Mouse (Mus musculus): ENCODE results near the gene Tmem164. TPM values are rescaled to one million over a fixed set of nuclear protein-coding genes. Genes with fewer than 3 reads are reported as not detected.

Gene Tmem164
- polyA plus RNA-seq, 1 experiment from 2014 or later: 51.0 TPM

- WGBS: 79% methylated on average over 3 of the region's 3 CpGs
- no peaks in the 10 kb centered on the region for H3K36me3 ChIP-seq (replicated peaks)
- no peak overlapping the region for H3K4me3 ChIP-seq (replicated peaks)
- no peak overlapping the region for H3K27ac ChIP-seq
- H3K9ac ChIP-seq: no peak overlapping the region
- no peaks in the 10 kb centered on the region for H3K4me1 ChIP-seq
- no peaks in the 10 kb centered on the region for H3K9me3 ChIP-seq
- ATAC-seq (ENCODE audit: low FRiP score): no peak
- peaks cover 16% of the 10 kb centered on the region; the same call in 1 of the 2 replicates for H3K27me3 ChIP-seq
- no peak overlapping the region for H3K4me2 ChIP-seq
These were observed 13.7 kb downstream of the Tmem164 start for GRCm38 (mm10) chrX:142694856-142695255.

DNA sequence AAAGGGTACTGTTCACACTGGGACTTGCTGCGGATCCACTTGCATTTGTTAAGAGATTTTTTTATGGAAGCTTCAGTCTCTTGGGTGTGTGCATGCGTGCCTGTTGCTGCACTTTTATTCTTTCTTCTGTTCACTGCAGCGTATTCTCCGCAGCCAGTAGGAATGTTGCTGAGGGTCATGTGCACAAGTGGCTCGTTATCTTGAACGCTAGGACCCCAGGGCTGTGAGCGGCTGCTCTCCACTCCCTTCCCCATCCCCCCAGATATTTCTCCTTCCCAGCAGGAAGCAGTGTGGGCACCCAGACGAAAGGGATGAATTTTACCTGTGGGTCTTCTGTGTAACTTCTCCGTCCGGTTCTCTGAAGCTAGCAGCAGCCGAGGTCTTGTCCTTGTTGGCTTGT is 15.6 kb downstream of the Tmem164 start:
- no peak overlapping the region for H3K4me3 ChIP-seq (replicated peaks)
- peaks cover 16% of the 10 kb centered on the region; the same call in 1 of the 2 replicates for H3K27me3 ChIP-seq
- no peak overlapping the region for H3K27ac ChIP-seq
- ATAC-seq (ENCODE audit: low FRiP score): no peak
- H3K9ac ChIP-seq: no peak overlapping the region
- no peaks in the 10 kb centered on the region for H3K36me3 ChIP-seq (replicated peaks)
- no peaks in the 10 kb centered on the region for H3K4me1 ChIP-seq
- H3K9me3 ChIP-seq: no peaks in the 10 kb centered on the region
- WGBS: 70% methylated on average over 11 of the region's 11 CpGs
- no peak overlapping the region for H3K4me2 ChIP-seq

- Histone ChIP-seq H3K27ac (no peak overlapping the region), H3K27me3 (peaks cover 16% of the 10 kb centered on the region; the same call in 1 of the 2 replicates), H3K4me2 (no peak overlapping the region), H3K9me3 (no peaks in the 10 kb centered on the region), H3K9ac (no peak overlapping the region), H3K36me3 (replicated peaks) (no peaks in the 10 kb centered on the region), H3K4me3 (replicated peaks) (no peak overlapping the region), H3K4me1 (no peaks in the 10 kb centered on the region)
- no peak for ATAC-seq (ENCODE audit: low FRiP score)
- WGBS: 74% methylated on average over 5 of the region's 5 CpGs
These were observed 16.5 kb downstream of the Tmem164 start for GRCm38 (mm10) chrX:142697545-142698204.

DNA sequence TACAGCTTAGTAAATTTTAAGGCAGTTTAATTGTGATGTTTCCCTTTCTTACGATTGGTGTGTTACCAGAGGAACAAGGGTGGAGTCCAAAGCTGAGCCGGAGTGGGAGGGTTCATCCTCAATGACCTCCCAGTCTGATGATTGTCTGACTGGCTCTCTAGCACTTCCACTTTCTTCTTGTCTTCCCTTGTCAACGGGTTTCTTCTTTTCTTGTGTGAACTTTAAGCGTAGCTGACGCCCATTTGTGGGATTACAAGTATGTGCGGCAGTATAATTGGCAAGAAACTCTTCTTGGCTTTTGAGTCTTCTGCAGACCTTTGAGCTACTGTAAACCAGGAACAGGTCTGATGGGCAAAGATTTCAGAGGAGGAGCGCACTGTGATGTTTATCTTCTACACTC is 17.0 kb downstream of the Tmem164 start:
- Histone ChIP-seq H3K4me1 (no peaks in the 10 kb centered on the region), H3K9ac (no peak overlapping the region), H3K4me2 (no peak overlapping the region), H3K4me3 (replicated peaks) (no peak overlapping the region), H3K27ac (no peak overlapping the region), H3K27me3 (peaks cover 16% of the 10 kb centered on the region; the same call in 1 of the 2 replicates), H3K36me3 (replicated peaks) (no peaks in the 10 kb centered on the region), H3K9me3 (no peaks in the 10 kb centered on the region)
- ATAC-seq (ENCODE audit: low FRiP score): no peak
- WGBS: 82% methylated on average over 7 of the region's 7 CpGs

DNA sequence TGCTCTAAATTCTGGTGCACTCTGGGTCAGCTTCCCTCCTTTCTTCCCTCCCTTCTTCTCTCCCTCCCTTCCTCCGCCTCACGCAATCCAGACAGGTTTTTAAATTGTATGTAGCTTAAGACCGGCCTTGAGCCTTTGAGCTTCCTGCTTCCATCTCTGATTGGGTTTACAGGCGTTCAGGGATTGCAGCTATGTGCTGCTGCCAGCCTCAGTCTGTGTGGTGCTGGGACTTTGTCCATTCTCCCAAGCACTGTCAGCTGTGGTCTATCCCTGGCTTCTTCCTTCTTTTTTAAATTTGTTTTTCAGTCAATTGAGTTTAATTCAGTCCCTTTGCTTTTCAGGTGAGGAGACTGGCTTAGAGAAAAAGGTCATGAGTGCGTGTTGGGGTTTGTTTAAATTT is 20.9 kb downstream of the Tmem164 start:
- Histone ChIP-seq H3K36me3 (replicated peaks) (no peaks in the 10 kb centered on the region), H3K4me3 (replicated peaks) (no peak overlapping the region), H3K9me3 (no peaks in the 10 kb centered on the region), H3K4me1 (no peaks in the 10 kb centered on the region), H3K9ac (no peak overlapping the region), H3K27ac (no peak overlapping the region), H3K4me2 (no peak overlapping the region), H3K27me3 (peaks cover 26% of the 10 kb centered on the region)
- 89% methylated on average over 5 of the region's 5 CpGs for WGBS
- ATAC-seq (ENCODE audit: low FRiP score): no peak

- Histone ChIP-seq H3K4me3 (replicated peaks) (no peak overlapping the region), H3K4me1 (no peaks in the 10 kb centered on the region), H3K27me3 (peaks cover 26% of the 10 kb centered on the region), H3K9me3 (no peaks in the 10 kb centered on the region), H3K9ac (no peak overlapping the region), H3K27ac (no peak overlapping the region), H3K4me2 (no peak overlapping the region), H3K36me3 (replicated peaks) (no peaks in the 10 kb centered on the region)
- ATAC-seq (ENCODE audit: low FRiP score): no peak
- 83% methylated on average over 3 of the region's 3 CpGs for WGBS
These were observed 21.4 kb downstream of the Tmem164 start for GRCm38 (mm10) chrX:142702566-142702965.

DNA sequence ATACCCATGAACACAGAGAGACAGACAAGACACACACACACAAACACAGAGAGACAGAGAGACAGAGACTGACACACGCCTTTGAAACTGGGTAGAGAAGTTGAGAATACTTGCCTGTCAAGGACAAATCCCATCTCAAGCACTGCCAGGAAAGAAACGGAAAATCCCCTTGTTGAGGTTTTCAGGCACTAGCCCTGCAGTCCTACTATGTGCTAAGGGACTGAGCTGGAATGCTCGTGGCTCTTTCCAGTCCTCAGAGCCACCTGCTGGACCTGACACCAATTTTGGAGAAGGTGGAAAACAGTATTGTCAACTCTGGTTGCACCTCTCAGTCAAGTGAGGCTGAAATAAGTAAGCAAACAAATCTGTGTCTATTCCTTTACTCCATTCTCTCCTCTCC is 22.7 kb downstream of the Tmem164 start:
- no peaks in the 10 kb centered on the region for H3K9me3 ChIP-seq
- peaks cover 20% of the 10 kb centered on the region for H3K27me3 ChIP-seq
- no peak overlapping the region for H3K9ac ChIP-seq
- 78% methylated on average over 3 of the region's 3 CpGs for WGBS
- H3K36me3 ChIP-seq (replicated peaks): no peaks in the 10 kb centered on the region
- H3K4me2 ChIP-seq: no peak overlapping the region
- no peak for ATAC-seq (ENCODE audit: low FRiP score)
- no peaks in the 10 kb centered on the region for H3K4me1 ChIP-seq
- no peak overlapping the region for H3K4me3 ChIP-seq (replicated peaks)
- H3K27ac ChIP-seq: no peak overlapping the region

DNA sequence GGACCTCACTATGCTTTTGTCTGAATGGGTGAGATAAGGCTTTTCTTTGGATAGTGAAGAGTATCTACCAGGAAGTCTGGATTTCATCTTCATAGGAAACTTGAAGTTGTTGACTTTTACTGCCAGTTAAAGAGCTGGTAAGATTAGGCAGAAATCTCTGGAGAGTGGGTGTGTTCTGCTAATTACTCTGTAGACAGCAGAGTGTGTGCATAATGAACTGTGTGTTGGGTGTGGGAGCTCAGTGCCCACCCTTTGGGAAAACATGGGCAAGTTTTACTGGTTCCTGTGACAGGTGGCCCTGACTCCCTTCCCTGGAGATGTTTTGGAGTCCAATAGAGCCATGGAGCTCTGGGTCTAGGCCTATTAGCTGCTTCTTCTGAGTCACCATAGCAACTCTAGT is 27.1 kb downstream of the Tmem164 start:
- H3K9me3 ChIP-seq: no peaks in the 10 kb centered on the region
- no peak overlapping the region for H3K27ac ChIP-seq
- no peak overlapping the region for H3K9ac ChIP-seq
- no peak overlapping the region for H3K4me3 ChIP-seq (replicated peaks)
- no peaks in the 10 kb centered on the region for H3K36me3 ChIP-seq (replicated peaks)
- ATAC-seq (ENCODE audit: low FRiP score): no peak
- no peak overlapping the region for H3K4me2 ChIP-seq
- peaks cover 14% of the 10 kb centered on the region for H3K27me3 ChIP-seq
- no peaks in the 10 kb centered on the region for H3K4me1 ChIP-seq

DNA sequence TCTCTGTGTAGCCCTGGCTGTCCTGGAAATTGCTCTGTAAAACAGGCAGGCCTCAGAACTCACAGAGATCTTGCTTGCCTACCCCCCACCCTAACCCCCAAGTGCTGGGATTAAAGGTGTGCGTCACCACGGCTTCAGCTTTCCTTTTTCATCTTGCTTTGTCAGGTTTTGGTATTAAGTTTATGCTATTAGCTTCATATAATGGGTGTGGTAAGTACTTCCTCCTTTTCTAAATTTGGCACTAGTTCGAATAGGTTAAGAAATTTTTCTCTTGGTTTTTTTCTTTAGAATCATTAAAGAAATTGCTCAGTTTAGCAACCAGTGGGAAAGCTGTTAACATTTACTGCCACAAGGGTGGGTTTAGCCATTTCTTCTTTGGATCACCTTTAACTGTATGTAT is 34.8 kb downstream of the Tmem164 start:
- Histone ChIP-seq H3K27ac (no peak overlapping the region), H3K4me3 (replicated peaks) (no peak overlapping the region), H3K36me3 (replicated peaks) (no peaks in the 10 kb centered on the region), H3K4me1 (no peaks in the 10 kb centered on the region), H3K9ac (no peak overlapping the region), H3K27me3 (peaks cover 11% of the 10 kb centered on the region; the same call in 1 of the 2 replicates), H3K4me2 (no peak overlapping the region), H3K9me3 (no peaks in the 10 kb centered on the region)
- no peak for ATAC-seq (ENCODE audit: low FRiP score)
- 92% methylated on average over 3 of the region's 3 CpGs for WGBS

DNA sequence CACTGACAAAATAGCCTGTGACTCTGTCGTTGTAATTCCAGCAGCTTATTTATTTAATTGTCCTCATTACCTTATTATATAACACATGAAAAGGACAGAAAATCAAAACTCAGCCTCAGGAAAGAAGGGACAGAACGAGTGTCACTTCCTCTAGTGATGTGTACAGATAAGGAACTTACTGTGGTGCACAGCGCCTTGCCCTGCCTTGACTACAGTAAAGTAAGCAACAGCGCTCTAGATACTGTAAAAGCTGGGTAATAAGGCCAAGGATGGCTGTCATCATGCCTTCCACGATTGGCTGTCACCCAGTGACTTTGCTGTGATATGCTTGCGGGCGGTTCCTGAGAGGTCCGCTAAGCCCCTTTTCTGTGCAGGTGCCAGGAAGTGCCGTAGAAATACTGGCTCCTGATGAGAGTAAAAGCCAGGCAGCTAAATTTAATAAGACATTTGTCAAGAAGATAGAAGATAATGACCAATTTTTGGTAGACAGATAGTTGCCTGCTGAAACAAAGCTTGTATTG is 36.8 kb downstream of the Tmem164 start:
- no peak for ATAC-seq (ENCODE audit: low FRiP score)
- Histone ChIP-seq H3K9ac (no peak overlapping the region), H3K36me3 (replicated peaks) (no peaks in the 10 kb centered on the region), H3K4me2 (no peak overlapping the region), H3K27ac (no peak overlapping the region), H3K4me1 (no peaks in the 10 kb centered on the region), H3K9me3 (no peaks in the 10 kb centered on the region), H3K27me3 (peaks cover 17% of the 10 kb centered on the region), H3K4me3 (replicated peaks) (no peak overlapping the region)
- 90% methylated on average over 9 of the region's 9 CpGs for WGBS

DNA sequence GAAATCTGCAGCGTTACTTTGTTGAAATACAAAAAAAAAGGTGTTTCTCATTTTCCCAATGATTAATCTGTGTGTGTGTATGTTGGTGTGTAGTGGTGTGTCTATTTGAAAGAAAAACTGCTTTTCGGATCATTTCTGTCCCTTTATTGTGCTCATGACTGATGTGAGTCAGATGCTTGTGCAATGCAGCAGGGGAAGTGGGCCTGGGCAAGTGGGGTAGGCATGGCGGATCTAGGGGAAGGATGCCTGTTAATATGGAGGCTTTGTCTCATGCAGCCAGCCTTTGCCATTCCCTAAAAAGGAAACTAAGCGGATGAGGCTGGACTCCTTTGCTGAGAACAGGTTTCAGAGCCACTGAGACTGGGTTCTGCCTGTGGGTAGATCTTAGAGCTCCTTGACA is 37.6 kb downstream of the Tmem164 start:
- Histone ChIP-seq H3K4me1 (no peaks in the 10 kb centered on the region), H3K27me3 (peaks cover 17% of the 10 kb centered on the region), H3K36me3 (replicated peaks) (no peaks in the 10 kb centered on the region), H3K9me3 (no peaks in the 10 kb centered on the region), H3K4me2 (no peak overlapping the region), H3K4me3 (replicated peaks) (no peak overlapping the region), H3K9ac (no peak overlapping the region), H3K27ac (no peak overlapping the region)
- no peak for ATAC-seq (ENCODE audit: low FRiP score)
- 92% methylated on average over 4 of the region's 4 CpGs for WGBS

DNA sequence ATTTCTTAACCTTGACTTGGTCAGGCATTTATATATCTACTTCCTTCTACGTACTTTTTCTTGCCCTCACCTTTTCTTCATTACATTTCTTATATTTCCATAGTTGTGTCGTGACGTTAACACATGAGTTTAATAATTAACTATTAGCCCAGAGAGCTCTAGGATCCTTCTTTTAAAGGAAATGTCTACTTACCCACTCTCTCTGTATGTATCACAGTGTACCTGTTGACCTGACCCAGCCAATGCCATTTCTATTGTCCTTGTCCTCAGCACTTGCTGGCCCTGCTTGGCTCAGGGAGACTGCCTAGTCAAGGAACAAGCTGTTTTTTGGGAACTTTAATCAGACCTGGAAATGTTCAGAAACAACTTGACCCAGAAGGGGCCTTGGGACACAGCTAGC is 40.7 kb downstream of the Tmem164 start:
- Histone ChIP-seq H3K27ac (no peak overlapping the region), H3K4me2 (no peak overlapping the region), H3K9me3 (no peaks in the 10 kb centered on the region), H3K4me3 (replicated peaks) (no peak overlapping the region), H3K4me1 (peaks cover 5% of the 10 kb centered on the region; the same call in 1 of the 2 replicates), H3K36me3 (replicated peaks) (no peaks in the 10 kb centered on the region), H3K9ac (no peak overlapping the region), H3K27me3 (peaks cover 24% of the 10 kb centered on the region)
- WGBS: 95% methylated on average over 3 of the region's 3 CpGs
- ATAC-seq (ENCODE audit: low FRiP score): no peak

GRCm38 (mm10) chrX:142724203-142724602 is 43.0 kb downstream of the Tmem164 start:
- peaks cover 11% of the 10 kb centered on the region for H3K4me1 ChIP-seq
- no peaks in the 10 kb centered on the region for H3K36me3 ChIP-seq (replicated peaks)
- 76% methylated on average over 2 of the region's 2 CpGs for WGBS
- no peak overlapping the region for H3K4me3 ChIP-seq (replicated peaks)
- peaks cover 24% of the 10 kb centered on the region for H3K27me3 ChIP-seq
- no peak for ATAC-seq (ENCODE audit: low FRiP score)
- H3K4me2 ChIP-seq: no peak overlapping the region
- no peaks in the 10 kb centered on the region for H3K9me3 ChIP-seq
- no peak overlapping the region for H3K9ac ChIP-seq
- H3K27ac ChIP-seq: no peak overlapping the region

Measured in forebrain, embryonic 12.5 days (tissue).